Mouse (Mus musculus) stomach, embryonic 15.5 days (tissue): ENCODE measurements around the gene Tmem238. TPM values are rescaled to one million over a fixed set of nuclear protein-coding genes. Genes with fewer than 3 reads are reported as not detected.
"Not testable (repeated sequence)": the region's sequence is repeated elsewhere in the genome, so short reads cannot be mapped to it uniquely, and the experiment has no call there.

Experiments
- ATAC-seq: fragments of 200-750 bp; cut with Nextera tagmentation; 2 replicates; pipeline ENCODE4 v1.8.0; 2017; ENCODE audit warnings: low read depth, moderate number of reproducible peaks, moderate TSS enrichment; ENCODE audit not compliant: insufficient read depth, low FRiP score
- H3K27ac ChIP-seq: fragments of 300-500 bp; sonication (generic); 2 replicates; pipeline ENCODE4 v1.5.1; 2015; ENCODE audit warnings: mild to moderate bottlenecking, inconsistent platforms
- H3K27me3 ChIP-seq: fragments of 300-500 bp; sonication (generic); replicated peaks from 2 replicates; pipeline ENCODE4 v1.6.1; 2015; ENCODE audit warnings: inconsistent platforms
- H3K36me3 ChIP-seq: fragments of 300-500 bp; sonication (generic); 2 replicates; pipeline ENCODE4 v1.6.1; 2015; ENCODE audit warnings: inconsistent platforms
- H3K4me1 ChIP-seq: fragments of 300-500 bp; sonication (generic); 2 replicates; pipeline ENCODE4 v1.6.1; 2015; ENCODE audit warnings: inconsistent platforms
- H3K4me2 ChIP-seq: fragments of 300-500 bp; sonication (generic); 2 replicates; pipeline ENCODE4 v1.6.1; 2015; ENCODE audit warnings: mild to moderate bottlenecking, inconsistent platforms
- H3K4me3 ChIP-seq: fragments of 300-500 bp; sonication (generic); replicated peaks from 2 replicates; pipeline ENCODE4 v1.5.1; 2015; ENCODE audit warnings: inconsistent platforms
- H3K9ac ChIP-seq: fragments of 300-500 bp; sonication (generic); 2 replicates; pipeline ENCODE4 v1.6.1; 2015; ENCODE audit warnings: inconsistent platforms
- H3K9me3 ChIP-seq: fragments of 300-500 bp; sonication (generic); 2 replicates; pipeline ENCODE4 v1.6.1; 2016; ENCODE audit warnings: inconsistent platforms
- WGBS: fragments of 180-500 bp; shearing (Covaris S2); methylation state at CpG from one replicate; pipeline ENCODE4 v1.1.7; 2015; 5-methylcytosine and 5-hydroxymethylcytosine counted together
- polyA plus RNA-seq: library from polyadenylated mRNA; unstranded; fragments of >200 nt; fragmentation: Nextera tagmentation; extraction: Ambion mirVana; gene quantifications from 2 replicates; pipeline ENCODE4 v1.2.1, GENCODE M21; 2015

Tmem238 gene
- polyA plus RNA-seq, 1 experiment from 2014 or later = 36.4 TPM

GRCm38 (mm10) chr7:4812303-4813104 lies 23.0 kb upstream of the Tmem238 start, which contains the start of gene Ube2s:
Ube2s (minus strand) TSS chr7:4812590.
- Histone ChIP-seq H3K27me3 (no peaks in the 10 kb centered on the region), H3K9me3 (no peaks in the 10 kb centered on the region), H3K27ac (peak within 1 kb of the TSS; percentile 99), H3K36me3 (peaks cover 14% of the 10 kb centered on the region), H3K4me1 (peaks cover 26% of the 10 kb centered on the region), H3K4me3 (peak within 1 kb of the TSS; percentile 86), H3K4me2 (peak within 1 kb of the TSS; percentile 73), H3K9ac (peak within 1 kb of the TSS; percentile 97)
- under 1% methylated on average over 62 of the region's 62 CpGs for WGBS
- ATAC-seq = peak; percentile 99

- H3K4me2 ChIP-seq = peak overlapping the region; percentile 73
- H3K9me3 ChIP-seq = no peaks in the 10 kb centered on the region
- peak overlapping the region; percentile 99 for H3K27ac ChIP-seq
- WGBS = under 1% methylated on average over 29 of the region's 36 CpGs
- H3K9ac ChIP-seq = peak overlapping the region; percentile 97
- peaks cover 26% of the 10 kb centered on the region for H3K4me1 ChIP-seq
- ATAC-seq = no peak; the same call in 1 of the 2 replicates
- H3K4me3 ChIP-seq = peak overlapping the region; percentile 86
- H3K36me3 ChIP-seq = peaks cover 20% of the 10 kb centered on the region
- H3K27me3 ChIP-seq = no peaks in the 10 kb centered on the region
These were observed 22.4 kb upstream of the Tmem238 start for GRCm38 (mm10) chr7:4811842-4812302.

DNA sequence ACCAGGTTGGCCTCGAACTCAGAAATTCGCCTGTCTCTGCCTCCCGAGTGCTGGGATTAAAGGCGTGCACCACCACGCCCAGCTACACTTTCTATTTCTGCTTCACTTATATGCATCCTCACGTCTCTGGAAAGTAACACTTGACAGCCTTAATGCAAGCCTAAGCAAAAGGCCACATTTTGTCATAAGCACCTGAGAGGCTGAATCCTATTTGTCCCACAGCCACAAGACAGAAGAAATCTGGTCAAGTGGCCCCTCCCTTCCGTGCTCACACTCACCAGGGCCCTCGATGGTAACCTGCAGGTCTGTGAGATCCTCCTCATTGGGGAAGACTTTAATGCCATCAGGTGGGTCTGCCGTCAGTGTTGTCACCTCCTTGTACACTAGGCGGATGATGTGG lies 21.7 kb upstream of the Tmem238 start:
- Histone ChIP-seq H3K9ac (peak overlapping the region; percentile 97), H3K36me3 (peaks cover 25% of the 10 kb centered on the region), H3K4me2 (peak overlapping the region; percentile 73), H3K4me3 (peak overlapping the region; percentile 86), H3K4me1 (peaks cover 26% of the 10 kb centered on the region)
- WGBS = 28% methylated on average over 10 of the region's 10 CpGs
- not testable (repeated sequence) for H3K27me3 ChIP-seq, ATAC-seq, H3K27ac ChIP-seq, H3K9me3 ChIP-seq

GRCm38 (mm10) chr7:4806716-4807115 lies 17.3 kb upstream of the Tmem238 start:
- no peak overlapping the region for H3K9ac ChIP-seq
- peak; percentile 71; the same call in 1 of the 2 replicates for ATAC-seq
- peaks cover 25% of the 10 kb centered on the region for H3K36me3 ChIP-seq
- H3K9me3 ChIP-seq = no peaks in the 10 kb centered on the region
- WGBS = 84% methylated on average over 7 of the region's 7 CpGs
- no peak overlapping the region for H3K4me2 ChIP-seq
- no peak overlapping the region for H3K27ac ChIP-seq
- H3K4me3 ChIP-seq = no peak overlapping the region
- H3K4me1 ChIP-seq = peaks cover 20% of the 10 kb centered on the region
- no peaks in the 10 kb centered on the region for H3K27me3 ChIP-seq

DNA sequence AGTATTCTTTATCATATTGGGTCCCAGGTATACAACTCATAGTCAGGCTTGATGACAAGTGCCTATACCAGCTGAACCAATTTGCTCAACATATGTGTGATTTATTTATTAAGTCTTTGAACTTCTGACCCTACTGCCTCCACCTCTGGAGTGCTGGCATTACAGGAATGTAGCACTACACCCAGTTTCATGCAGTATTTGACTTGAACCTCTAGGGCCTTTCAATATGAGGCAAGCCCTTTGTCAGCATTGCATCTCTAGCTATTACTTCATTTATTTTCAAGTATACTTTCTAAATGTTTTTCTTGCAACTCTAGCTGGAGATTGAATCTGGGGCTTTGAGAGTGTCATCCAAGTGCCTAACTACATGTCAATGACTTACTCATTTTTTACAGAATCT lies 12.8 kb upstream of the Tmem238 start:
- Histone ChIP-seq H3K9me3 (no peaks in the 10 kb centered on the region), H3K4me3 (no peak overlapping the region), H3K27ac (no peak overlapping the region), H3K4me2 (no peak overlapping the region), H3K4me1 (no peaks in the 10 kb centered on the region), H3K9ac (no peak overlapping the region), H3K36me3 (peaks cover 13% of the 10 kb centered on the region), H3K27me3 (no peaks in the 10 kb centered on the region)
- ATAC-seq = no peak

DNA sequence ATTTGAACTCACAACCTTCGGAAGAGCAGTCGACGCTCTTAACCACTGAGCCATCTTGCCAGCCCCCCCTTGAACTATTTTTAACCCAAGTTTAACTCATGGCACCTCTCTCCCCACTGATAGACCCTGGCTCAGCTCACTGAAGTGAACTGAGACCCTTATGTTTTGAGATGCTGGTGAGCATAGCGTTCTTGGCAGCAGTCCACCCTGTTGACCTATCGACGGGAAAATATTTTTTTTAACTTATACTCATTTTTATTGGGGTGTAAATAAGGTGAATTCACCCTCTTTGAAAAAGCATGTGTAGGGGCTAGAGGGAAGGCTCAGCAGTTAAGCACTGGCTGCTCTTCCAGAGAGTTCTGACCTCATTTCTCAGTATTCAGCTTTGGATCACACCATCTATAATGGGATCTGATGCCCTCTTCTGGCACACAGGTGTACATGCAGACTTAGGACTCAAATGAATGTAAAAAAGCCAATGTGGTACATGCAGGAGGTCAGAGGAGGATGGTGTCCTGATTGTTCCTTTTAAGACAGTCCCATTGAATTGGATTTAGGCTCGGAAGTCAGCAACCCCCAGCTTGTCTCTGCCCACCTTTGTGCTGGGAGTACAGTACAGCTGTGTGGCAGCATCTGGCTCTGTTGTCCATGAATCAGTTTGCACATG lies 6.4 kb upstream of the Tmem238 start:
- Histone ChIP-seq H3K4me1 (peaks cover 13% of the 10 kb centered on the region; the same call in 1 of the 2 replicates), H3K4me2 (no peak overlapping the region), H3K9ac (no peak overlapping the region), H3K4me3 (no peak overlapping the region), H3K27me3 (no peaks in the 10 kb centered on the region), H3K27ac (no peak overlapping the region), H3K36me3 (peaks cover 27% of the 10 kb centered on the region), H3K9me3 (no peaks in the 10 kb centered on the region)
- 72% methylated on average over 7 of the region's 7 CpGs for WGBS
- no peak for ATAC-seq

GRCm38 (mm10) chr7:4794631-4795168 lies 5.2 kb upstream of the Tmem238 start:
- H3K9ac ChIP-seq = no peak overlapping the region
- ATAC-seq = no peak
- H3K36me3 ChIP-seq = peaks cover 27% of the 10 kb centered on the region
- peak overlapping the region; percentile 71 for H3K4me2 ChIP-seq
- no peak overlapping the region for H3K4me3 ChIP-seq
- H3K27ac ChIP-seq = no peak overlapping the region
- no peaks in the 10 kb centered on the region for H3K9me3 ChIP-seq
- H3K4me1 ChIP-seq = peaks cover 13% of the 10 kb centered on the region; the same call in 1 of the 2 replicates
- H3K27me3 ChIP-seq = no peaks in the 10 kb centered on the region
- 69% methylated on average over 3 of the region's 3 CpGs for WGBS

DNA sequence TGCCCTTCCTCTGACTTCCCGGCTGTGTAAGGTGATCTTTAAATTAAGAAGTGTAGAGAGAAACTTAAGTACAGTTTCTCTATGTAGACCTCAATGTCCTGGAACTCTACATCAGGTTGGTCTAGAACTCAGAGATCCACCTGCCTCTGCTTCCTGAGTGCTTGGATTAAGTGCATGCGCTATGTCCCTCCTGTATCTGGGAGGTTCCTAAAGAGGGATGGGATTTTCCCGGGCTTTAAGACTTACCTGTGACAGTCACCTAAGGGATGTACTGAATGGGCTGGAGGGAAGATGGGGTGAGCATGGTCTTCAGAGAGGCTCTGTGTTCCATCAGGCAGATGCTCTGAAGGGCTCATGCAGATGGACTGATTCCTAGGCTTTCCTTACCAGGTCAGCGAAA lies 4.2 kb upstream of the Tmem238 start:
- Histone ChIP-seq H3K4me2 (peak overlapping the region; percentile 71), H3K27ac (0 out of 2 replicates have a peak overlapping the region, but pooled peaks have one; percentile 88), H3K36me3 (peaks cover 26% of the 10 kb centered on the region), H3K27me3 (no peaks in the 10 kb centered on the region), H3K4me3 (peak overlapping the region; percentile 84), H3K9ac (peak overlapping the region; percentile 99), H3K9me3 (no peaks in the 10 kb centered on the region), H3K4me1 (peaks cover 13% of the 10 kb centered on the region; the same call in 1 of the 2 replicates)
- no peak for ATAC-seq
- WGBS = 35% methylated on average over 4 of the region's 4 CpGs

DNA sequence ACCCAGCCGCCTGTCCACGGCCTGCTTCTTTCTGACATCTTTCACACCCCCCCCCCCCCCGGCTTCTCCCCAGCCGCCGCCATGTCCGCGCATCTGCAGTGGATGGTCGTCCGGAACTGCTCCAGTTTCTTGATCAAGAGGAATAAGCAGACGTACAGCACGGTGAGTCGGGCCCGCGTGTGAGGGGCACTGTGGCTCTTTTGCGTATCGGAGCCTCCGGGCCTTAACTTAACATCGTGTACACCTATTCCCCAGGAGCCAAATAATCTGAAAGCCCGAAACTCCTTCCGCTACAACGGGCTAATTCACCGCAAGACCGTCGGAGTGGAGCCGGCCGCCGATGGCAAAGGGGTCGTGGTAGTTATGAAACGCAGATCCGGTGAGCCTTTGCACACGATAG lies 3.8 kb upstream of the Tmem238 start:
- Histone ChIP-seq H3K36me3 (peaks cover 23% of the 10 kb centered on the region), H3K9ac (peak overlapping the region; percentile 99), H3K4me3 (peak overlapping the region; percentile 84), H3K4me1 (peaks cover 13% of the 10 kb centered on the region; the same call in 1 of the 2 replicates), H3K27ac (peak overlapping the region; percentile 88), H3K4me2 (peak overlapping the region; percentile 71)
- under 1% methylated on average over 31 of the region's 31 CpGs for WGBS
- ATAC-seq, H3K27me3 ChIP-seq, H3K9me3 ChIP-seq: not testable (repeated sequence)

DNA sequence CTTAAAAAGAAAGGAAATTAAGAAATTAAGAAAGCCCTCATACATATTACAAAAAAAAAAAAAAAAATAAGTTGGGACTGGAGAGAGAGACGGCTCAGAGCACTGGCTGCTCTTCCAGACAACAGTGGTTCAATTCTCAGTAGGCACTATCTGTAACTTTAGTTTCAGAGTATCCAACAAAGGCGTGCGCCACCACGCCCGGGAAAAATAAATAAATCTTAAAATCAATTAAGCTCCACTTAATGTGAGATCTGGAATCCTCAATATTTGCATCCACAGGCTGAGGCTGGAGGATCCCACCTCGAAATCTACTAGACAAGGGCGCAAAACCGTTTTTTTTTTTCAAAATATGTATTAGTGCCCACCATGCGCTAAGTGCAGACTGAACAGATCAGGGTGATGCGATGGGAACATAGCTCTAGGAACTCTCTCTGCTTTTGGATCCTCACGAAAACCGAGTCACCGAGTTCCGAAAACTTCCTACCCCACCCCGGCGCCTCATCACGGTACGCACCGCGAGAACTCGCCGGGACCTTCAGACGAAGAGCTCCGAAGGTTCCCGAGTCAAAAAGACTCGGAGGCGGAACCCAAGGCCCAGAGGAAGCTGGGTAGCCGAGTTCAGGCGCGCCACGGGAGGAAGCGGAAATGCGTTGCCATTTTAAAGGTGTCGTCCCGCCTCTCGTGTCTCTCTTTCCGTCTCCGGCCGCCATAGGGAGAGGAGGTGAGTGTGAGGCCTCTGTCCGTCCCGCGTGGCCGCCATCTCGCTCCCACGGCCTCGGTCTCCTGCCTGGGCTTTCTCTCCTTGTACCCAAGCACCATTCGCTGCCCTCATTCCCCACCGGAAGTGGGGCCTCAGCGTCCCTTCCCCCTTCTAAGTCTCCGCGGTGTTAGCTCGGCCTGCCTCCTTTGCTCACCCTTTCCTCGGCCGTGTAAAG lies 3.1 kb upstream of the Tmem238 start, which contains the start of gene Rpl28:
Gene Rpl28, plus strand, starts transcription at position 597 of the 935 bp plus-strand sequence.
- peak within 1 kb of the TSS; percentile 99 for H3K9ac ChIP-seq
- ATAC-seq = peak; percentile 95
- WGBS = under 1% methylated on average over 54 of the region's 54 CpGs
- H3K4me3 ChIP-seq = peak within 1 kb of the TSS; percentile 84
- peak within 1 kb of the TSS; percentile 97 for H3K27ac ChIP-seq
- peaks cover 13% of the 10 kb centered on the region; the same call in 1 of the 2 replicates for H3K4me1 ChIP-seq
- H3K27me3 ChIP-seq = no peaks in the 10 kb centered on the region
- H3K36me3 ChIP-seq = peaks cover 23% of the 10 kb centered on the region
- no peaks in the 10 kb centered on the region for H3K9me3 ChIP-seq
- H3K4me2 ChIP-seq = peak within 1 kb of the TSS; percentile 71
